ENCODE assay signal across 8 mouse cellular contexts in the genomic region with DNA sequence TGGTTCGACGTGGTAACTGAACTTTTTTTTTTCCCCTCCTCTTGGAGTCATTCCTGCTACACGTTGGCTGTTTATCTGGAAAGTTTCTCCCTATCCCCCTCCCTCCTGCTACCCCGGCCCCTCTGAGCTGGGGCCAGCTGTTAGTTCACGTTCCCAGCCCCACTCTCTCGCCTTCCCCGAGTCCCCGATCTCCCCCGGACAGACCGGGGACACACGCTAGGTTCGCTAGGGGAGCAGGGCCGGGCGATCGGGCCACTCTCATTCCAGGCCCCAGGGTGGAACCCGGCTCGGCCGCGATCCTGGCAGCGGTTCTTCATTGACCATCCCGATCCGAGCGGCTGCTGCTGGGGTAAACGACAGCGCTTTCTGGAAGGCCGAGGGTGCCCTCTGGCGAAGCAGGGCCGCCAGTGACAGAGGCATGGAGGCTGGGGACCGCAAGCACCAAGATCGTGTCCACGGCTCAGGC. TPM values are rescaled to one million over a fixed set of nuclear protein-coding genes. Genes with fewer than 3 reads are reported as not detected.
A peak's percentile ranks its signal among the peaks of the same experiment; 100 is the strongest.
DNase-seq lines count a peak whose midpoint lies in the region; ATAC-seq and TF ChIP-seq lines count a peak whose summit lies in the region.

No protein-coding gene starts in this region.

- no peaks in the 10 kb centered on the region for H3K36me3 ChIP-seq in hindbrain, embryonic 11.5 days (ENCODE audit: control insufficient read depth, insufficient read depth, low read length)
- H3K36me3 ChIP-seq in lung, postnatal 0 days (ENCODE audit: insufficient read depth, low read length): no peaks in the 10 kb centered on the region

- TF ChIP-seq CTCF in cerebellum, adult 2 months (IDR thresholded peaks at IDR 0.05; ENCODE audit: borderline replicate concordance, insufficient read depth, low read depth, low read length): peak; percentile 92
- TF ChIP-seq CTCF in lung, postnatal 0 days (IDR thresholded peaks at IDR 0.05): peak; percentile 98

- H3K4me3 ChIP-seq in cerebellum, adult 2 months (replicated peaks; ENCODE audit: insufficient read depth, low read depth, low read length): peak overlapping the region; percentile 56
- peak overlapping the region; percentile 55 for H3K4me3 ChIP-seq in hindbrain, embryonic 11.5 days (ENCODE audit: low read depth, low read length)
- H3K4me3 ChIP-seq in lung, postnatal 0 days (ENCODE audit: low read depth, low read length): peak overlapping the region; percentile 54

- no peaks in the 10 kb centered on the region for H3K27me3 ChIP-seq in cerebellum, adult 2 months (ENCODE audit: control insufficient read depth, insufficient read depth, low read length)
- H3K27me3 ChIP-seq in hindbrain, embryonic 11.5 days (ENCODE audit: control insufficient read depth, insufficient read depth, low read length): peaks cover 7% of the 10 kb centered on the region; the same call in 1 of the 2 replicates
- H3K27me3 ChIP-seq in lung, postnatal 0 days (replicated peaks; ENCODE audit: insufficient read depth, low read length): no peaks in the 10 kb centered on the region

- TF ChIP-seq POLR2A in cerebellum, adult 2 months (IDR thresholded peaks at IDR 0.05; ENCODE audit: borderline replicate concordance, insufficient read depth, low read length): no peak

- TF ChIP-seq EP300 in lung, postnatal 0 days (IDR thresholded peaks at IDR 0.05): no peak

- H3K4me1 ChIP-seq in cerebellum, adult 2 months (ENCODE audit: control insufficient read depth, insufficient read depth, low read length): peaks cover 13% of the 10 kb centered on the region
- H3K4me1 ChIP-seq in hindbrain, embryonic 11.5 days (replicated peaks; ENCODE audit: control insufficient read depth, insufficient read depth, low read length): peaks cover 10% of the 10 kb centered on the region
- peaks cover 11% of the 10 kb centered on the region; the same call in 1 of the 2 replicates for H3K4me1 ChIP-seq in lung, postnatal 0 days (ENCODE audit: insufficient read depth, low read depth, low read length)

- H3K9me3 ChIP-seq in hindbrain, embryonic 11.5 days (ENCODE audit: control insufficient read depth, low read length): no peaks in the 10 kb centered on the region
- H3K9me3 ChIP-seq in lung, postnatal 0 days (ENCODE audit: low read length): no peaks in the 10 kb centered on the region

- peak; percentile 83 for ATAC-seq in hindbrain, embryonic 11.5 days (ENCODE audit: low FRiP score)
- peak; percentile 88 for ATAC-seq in lung, postnatal 0 days

- H3K4me2 ChIP-seq in hindbrain, embryonic 11.5 days (replicated peaks; ENCODE audit: low read depth, low read length): peak overlapping the region; percentile 86
- peak overlapping the region; percentile 91 for H3K4me2 ChIP-seq in lung, postnatal 0 days (replicated peaks; ENCODE audit: low read depth, low read length)

- H3K27ac ChIP-seq in cerebellum, adult 2 months (ENCODE audit: insufficient read depth, low read length): peak overlapping the region; percentile 1; the same call in 1 of the 2 replicates
- peak overlapping the region; percentile 51; the same call in 1 of the 2 replicates for H3K27ac ChIP-seq in hindbrain, embryonic 11.5 days (ENCODE audit: low read depth, low read length)
- H3K27ac ChIP-seq in lung, postnatal 0 days (ENCODE audit: low read length): peak overlapping the region; percentile 94

- WGBS in cerebellum, adult 2 months: under 1% methylated on average over 31 of the region's 31 CpGs
- WGBS in hindbrain, embryonic 11.5 days: under 1% methylated on average over 31 of the region's 31 CpGs
- WGBS in lung, postnatal 0 days: 2% methylated on average over 31 of the region's 31 CpGs

- DNase-seq in MEL-GATA-1-ER (ENCODE audit: extremely low read depth, low read depth): peak; percentile 43
- peak; percentile 92 to 96 for DNase-seq in cerebellum, adult 2 months
- DNase-seq in frontal cortex, adult 2 months (ENCODE audit: extremely low spot score in 1 of 2, low spot score in 1 of 2): peak; percentile 73 to 96
- DNase-seq in hindbrain, embryonic 11.5 days (ENCODE audit: low spot score): peak; percentile 93
- peak; percentile 87 for DNase-seq in layer of hippocampus, adult 9-11 months
- DNase-seq in lung, postnatal 0 days (ENCODE audit: low spot score): peak; percentile 94
- peak; percentile 89 for DNase-seq in ovary, postnatal 10 days (ENCODE audit: low spot score)
- peak; percentile 56 to 82 for DNase-seq in thymus, postnatal 10 days (ENCODE audit: low spot score in 2 of 2)

- H3K9ac ChIP-seq in hindbrain, embryonic 11.5 days (ENCODE audit: low read depth, low read length): peak overlapping the region; percentile 72
- H3K9ac ChIP-seq in lung, postnatal 0 days (replicated peaks; ENCODE audit: low read depth): peak overlapping the region; percentile 56

RNA-seq across cellular contexts. Expression of gene Tgfb3, which starts 0.4 kb away (rescaled TPM):
- polyA plus RNA-seq in cerebellum, adult 2 months (2012; rRNA removed): 15.2 and 15.7 TPM in 2 replicates
- 15.3 and 16.6 TPM in 2 replicates for polyA plus RNA-seq in frontal cortex, adult 2 months (2012; rRNA removed)
- polyA plus RNA-seq in hindbrain, embryonic 11.5 days (2014; fragmentation: Nextera tagmentation; extraction: Ambion mirVana): 5.7 and 6.0 TPM in 2 replicates
- 20.6 and 23.5 TPM in 2 replicates for polyA plus RNA-seq in lung, postnatal 0 days (2015; fragmentation: Nextera tagmentation; extraction: Ambion mirVana)

RNA-seq across cellular contexts. Expression of gene Ift43, which starts 3.1 kb away (rescaled TPM):
- 33.7 and 34.9 TPM in 2 replicates for polyA plus RNA-seq in cerebellum, adult 2 months (2012; rRNA removed)
- 27.8 and 30.7 TPM in 2 replicates for polyA plus RNA-seq in frontal cortex, adult 2 months (2012; rRNA removed)
- polyA plus RNA-seq in hindbrain, embryonic 11.5 days (2014; fragmentation: Nextera tagmentation; extraction: Ambion mirVana): 93.8 and 102 TPM in 2 replicates
- 127 and 141 TPM in 2 replicates for polyA plus RNA-seq in lung, postnatal 0 days (2015; fragmentation: Nextera tagmentation; extraction: Ambion mirVana)

Comparison
In these comparisons a context has a peak if more than half of its experiments do, and no peak if none do; other contexts are left out.
1. Peak in every context shown above with its lines: DNase-seq, ATAC-seq, H3K4me3 ChIP-seq and H3K27ac ChIP-seq.
2. DNase-seq: peak in every context shown above with its lines; median percentile 94 in cerebellum, adult 2 months; 94 in lung, postnatal 0 days; 93 in hindbrain, embryonic 11.5 days; 89 in ovary, postnatal 10 days; 87 in layer of hippocampus, adult 9-11 months; 84 in frontal cortex, adult 2 months; 69 in thymus, postnatal 10 days; 43 in MEL-GATA-1-ER.
3. H3K27ac ChIP-seq: peak in every context shown above with its lines; median percentile 94 in lung, postnatal 0 days; 51 in hindbrain, embryonic 11.5 days; 1 in cerebellum, adult 2 months.